Mouse (Mus musculus) yolk sac, embryonic 10.5 days (tissue): ENCODE measurements at regions not wholly inside any gene's neighbourhood (a gene's known extent, or its start where the extent isn't known, plus 50 kb on each side); places are given as distances from the start of the nearest gene placed in this dataset.

Experiments
- DNase-seq: peaks from one replicate; pipeline ENCODE4 v3.0.0-alpha.2; 2017; ENCODE audit warnings: low spot score

- DNase-seq = no peak
Measured at GRCm38 (mm10) chr10:20780946-20781345, 56.1 kb upstream of the Pde7b start.

- no peak for DNase-seq
Measured at GRCm38 (mm10) chr10:20776640-20777413, 51.9 kb upstream of the Pde7b start.

DNA sequence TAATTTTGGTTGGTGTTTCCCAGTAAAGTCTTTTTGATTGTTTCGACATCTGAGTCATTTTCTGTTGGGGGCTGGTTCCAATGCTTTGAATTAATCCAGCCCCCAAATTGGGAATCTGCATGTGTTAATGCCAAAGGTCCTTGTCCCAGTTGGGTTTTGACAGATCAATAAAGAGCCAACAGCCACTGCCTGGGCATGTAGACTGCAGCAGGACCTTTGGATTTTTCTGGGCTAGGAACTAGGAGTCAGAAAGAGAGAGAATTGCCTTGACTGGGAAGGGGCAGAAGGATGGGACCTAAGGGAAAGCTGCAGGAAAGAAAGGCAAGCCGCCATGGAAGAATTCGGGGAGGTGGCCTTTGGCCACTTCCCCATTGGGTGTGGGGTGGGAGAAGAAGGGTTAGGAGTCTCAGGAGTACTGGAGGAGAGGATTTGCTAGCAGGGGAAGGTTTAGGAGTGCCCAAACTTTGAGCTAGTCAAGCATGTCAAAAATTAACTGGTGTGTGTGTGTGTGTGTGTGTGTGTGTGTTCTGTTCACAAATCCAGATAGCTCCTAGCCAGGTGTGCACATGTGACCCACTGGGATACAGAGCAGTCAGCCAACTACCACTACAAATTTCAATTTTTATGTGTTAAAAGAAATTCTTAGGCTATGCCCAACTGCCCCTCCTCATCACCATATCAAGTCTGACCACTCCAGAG is 51.0 kb upstream of the Pde7b start:
- no peak for DNase-seq
